Mouse (Mus musculus) ovary, postnatal 14 days (tissue): Measurements from ENCODE around the gene Ninj2.

Experiments used
- DNase-seq: peaks from one replicate; pipeline ENCODE4 v3.0.0; 2022; ENCODE audit warnings: low spot score

Gene Ninj2

GRCm38 (mm10) chr6:120199638-120200394 lies 106.7 kb downstream of the Ninj2 start:
- no peak for DNase-seq

- no peak for DNase-seq
Measured at GRCm38 (mm10) chr6:120201956-120202355, 108.8 kb downstream of the Ninj2 start.

- DNase-seq, result no peak
Measured at GRCm38 (mm10) chr6:120202406-120202805, 109.3 kb downstream of the Ninj2 start.

- DNase-seq, result no peak
Measured at GRCm38 (mm10) chr6:120206586-120206985, 113.4 kb downstream of the Ninj2 start.

GRCm38 (mm10) chr6:120211536-120211935 lies 118.4 kb downstream of the Ninj2 start:
- DNase-seq, result no peak

GRCm38 (mm10) chr6:120216702-120217101 lies 123.6 kb downstream of the Ninj2 start:
- no peak for DNase-seq

GRCm38 (mm10) chr6:120219281-120219680 lies 126.1 kb downstream of the Ninj2 start:
- no peak for DNase-seq

- peak; percentile 53 for DNase-seq
Measured at GRCm38 (mm10) chr6:120222669-120223068, 129.5 kb downstream of the Ninj2 start.

- no peak for DNase-seq
Measured at GRCm38 (mm10) chr6:120225355-120225754, 132.2 kb downstream of the Ninj2 start.

- no peak for DNase-seq
Measured at GRCm38 (mm10) chr6:120227068-120227467, 133.9 kb downstream of the Ninj2 start.

GRCm38 (mm10) chr6:120229806-120230205 lies 136.7 kb downstream of the Ninj2 start:
- no peak for DNase-seq

- DNase-seq, result no peak
Measured at GRCm38 (mm10) chr6:120230441-120230840, 137.3 kb downstream of the Ninj2 start.

- DNase-seq, result no peak
Measured at GRCm38 (mm10) chr6:120232885-120233284, 139.7 kb downstream of the Ninj2 start.

GRCm38 (mm10) chr6:120235874-120236273 lies 142.7 kb downstream of the Ninj2 start:
- no peak for DNase-seq

- no peak for DNase-seq
Measured at GRCm38 (mm10) chr6:120240461-120240860, 147.3 kb downstream of the Ninj2 start.

- DNase-seq, result no peak
Measured at GRCm38 (mm10) chr6:120241453-120241852, 148.3 kb downstream of the Ninj2 start.

GRCm38 (mm10) chr6:120242530-120242929 lies 149.4 kb downstream of the Ninj2 start:
- DNase-seq, result no peak

- DNase-seq, result peak; percentile 11
Measured at GRCm38 (mm10) chr6:120243250-120243649, 150.1 kb downstream of the Ninj2 start.

- DNase-seq, result no peak
Measured at GRCm38 (mm10) chr6:120246676-120247075, 153.5 kb downstream of the Ninj2 start.

- no peak for DNase-seq
Measured at GRCm38 (mm10) chr6:120249831-120250230, 156.7 kb downstream of the Ninj2 start.
